Mouse (Mus musculus) C2C12 (cell line): ENCODE data around the gene Slc39a11.

Experiments
- CEBPB ChIP-seq: IDR thresholded peaks from one replicate; pipeline ENCODE4 v1.6.1; 2011; ENCODE audit warnings: low read depth, mild to moderate bottlenecking, control low read depth, moderate library complexity
- CTCF ChIP-seq: IDR thresholded peaks from one replicate; pipeline ENCODE4 v1.5.1; 2011; ENCODE audit not compliant: control insufficient read depth, insufficient read depth, insufficient read length
- FOSL1 ChIP-seq: IDR thresholded peaks from one replicate; pipeline ENCODE4 v1.8.0; 2011; ENCODE audit warnings: mild to moderate bottlenecking, low read length; ENCODE audit not compliant: poor library complexity, insufficient read depth, severe bottlenecking
- MAX ChIP-seq: IDR thresholded peaks from one replicate; pipeline ENCODE4 v1.6.1; 2011; ENCODE audit warnings: mild to moderate bottlenecking, control low read depth
- MYOD1 ChIP-seq: IDR thresholded peaks from one replicate; pipeline ENCODE4 v1.6.1; 2011; ENCODE audit warnings: low read depth; ENCODE audit not compliant: control insufficient read depth, insufficient read length
- MYOG ChIP-seq: IDR thresholded peaks from one replicate; pipeline ENCODE4 v1.6.1; 2011; ENCODE audit not compliant: control insufficient read depth, insufficient read length; ENCODE audit errors: extremely low read depth
- USF1 ChIP-seq: IDR thresholded peaks from one replicate; pipeline ENCODE4 v1.6.1; 2011; ENCODE audit warnings: low read depth, mild to moderate bottlenecking, control low read depth, moderate library complexity

DNA sequence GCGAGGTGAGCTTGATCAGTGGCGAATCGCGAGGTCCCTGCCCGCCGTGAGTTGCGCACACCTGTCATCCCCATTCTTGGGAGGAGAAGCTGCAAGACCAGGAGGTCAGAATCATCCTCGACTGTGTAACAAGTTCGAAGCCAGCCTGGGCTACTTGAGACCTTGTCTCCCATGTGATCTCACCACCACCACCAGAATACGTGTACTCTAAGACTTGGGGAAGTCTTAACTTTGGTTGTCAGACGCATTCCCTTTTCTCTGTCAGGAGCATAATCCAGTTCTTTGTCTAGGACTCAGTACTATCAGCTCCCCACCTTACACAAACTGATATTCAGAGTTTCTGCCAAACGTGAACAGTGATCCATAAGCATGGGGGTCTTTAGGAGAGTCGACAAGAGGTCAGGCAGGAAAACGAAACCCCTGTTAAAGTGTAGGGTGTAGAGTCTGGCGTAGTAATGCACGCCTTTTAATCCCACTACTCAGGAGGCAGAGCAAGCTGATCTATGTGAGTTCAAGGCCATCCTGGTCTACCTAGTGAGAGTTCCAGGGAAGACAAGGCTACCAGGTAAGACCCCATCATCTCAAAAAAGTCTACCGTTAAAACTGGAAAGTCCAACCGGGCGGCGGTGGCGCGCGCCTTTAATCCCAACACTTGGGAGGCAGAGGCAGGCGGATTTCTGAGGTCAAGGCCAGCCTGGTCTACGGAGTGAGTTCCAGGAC lies 35.0 kb upstream of the Slc39a11 start:
- TF ChIP-seq CTCF (no peak), FOSL1 (no peak), USF1 (no peak), MYOD1 (no peak), MAX (no peak), MYOG (no peak), CEBPB (no peak)
